Mouse (Mus musculus): ENCODE results near the gene Grcc10. TPM values are rescaled to one million over a fixed set of nuclear protein-coding genes. Genes with fewer than 3 reads are reported as not detected.
A peak's percentile ranks its signal among the peaks of the same experiment; 100 is the strongest.

The Grcc10 gene
- polyA plus RNA-seq, 1 experiment from 2014 or later = 623 TPM

GRCm38 (mm10) chr6:124769101-124769765 lies 28.1 kb upstream of the Grcc10 start, which contains the start of gene Eno2:
TSS of gene Eno2 (minus strand) at chr6:124769673.
- H3K4me3 ChIP-seq (replicated peaks) = peak within 1 kb of the TSS; percentile 63
- no peaks in the 10 kb centered on the region for H3K9me3 ChIP-seq (replicated peaks)
- peak; percentile 91 for ATAC-seq (ENCODE audit: low FRiP score)
- 1% methylated on average over 46 of the region's 54 CpGs for WGBS
- H3K36me3 ChIP-seq = peaks cover 3% of the 10 kb centered on the region; the same call in 1 of the 2 replicates
- peak within 1 kb of the TSS; percentile 77 for H3K9ac ChIP-seq (replicated peaks)
- peaks cover 32% of the 10 kb centered on the region for H3K4me1 ChIP-seq
- H3K27ac ChIP-seq (replicated peaks) = peak within 1 kb of the TSS; percentile 84
- no peaks in the 10 kb centered on the region; the same call in none of the 2 replicates for H3K27me3 ChIP-seq (replicated peaks)
- peak within 1 kb of the TSS; percentile 80 for H3K4me2 ChIP-seq

DNA sequence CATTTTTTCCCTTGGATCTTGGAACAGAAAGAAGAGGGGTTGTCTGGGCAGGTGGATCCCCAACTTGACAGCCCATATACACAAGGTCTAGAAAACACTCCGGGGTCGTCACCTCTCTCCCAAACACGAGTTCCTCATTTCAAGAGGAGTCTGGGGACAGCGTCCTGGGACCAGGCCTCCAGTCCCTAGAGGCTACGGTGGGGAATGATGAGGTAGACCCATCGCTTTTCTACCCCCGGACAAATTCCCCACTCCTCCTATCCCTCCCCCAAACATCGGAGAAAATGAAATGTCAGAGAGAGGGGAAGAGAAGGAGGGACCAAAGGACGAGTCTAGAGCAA lies 27.5 kb upstream of the Grcc10 start:
- Histone ChIP-seq H3K4me2 (peak overlapping the region; percentile 80), H3K27ac (replicated peaks) (peak overlapping the region; percentile 84), H3K4me3 (replicated peaks) (peak overlapping the region; percentile 63), H3K27me3 (replicated peaks) (no peaks in the 10 kb centered on the region; the same call in none of the 2 replicates), H3K9me3 (replicated peaks) (no peaks in the 10 kb centered on the region), H3K9ac (replicated peaks) (peak overlapping the region; percentile 77), H3K36me3 (peaks cover 3% of the 10 kb centered on the region; the same call in 1 of the 2 replicates), H3K4me1 (peaks cover 32% of the 10 kb centered on the region)
- ATAC-seq (ENCODE audit: low FRiP score) = peak; percentile 16; the same call in 1 of the 2 replicates
- WGBS = 5% methylated on average over 9 of the region's 9 CpGs

GRCm38 (mm10) chr6:124767920-124768703 lies 26.9 kb upstream of the Grcc10 start:
- Histone ChIP-seq H3K27ac (replicated peaks) (peak overlapping the region; percentile 84), H3K9me3 (replicated peaks) (no peaks in the 10 kb centered on the region), H3K4me1 (peaks cover 32% of the 10 kb centered on the region), H3K4me3 (replicated peaks) (peak overlapping the region; percentile 63), H3K4me2 (peak overlapping the region; percentile 80), H3K9ac (replicated peaks) (peak overlapping the region; percentile 77), H3K27me3 (replicated peaks) (no peaks in the 10 kb centered on the region; the same call in none of the 2 replicates), H3K36me3 (peaks cover 3% of the 10 kb centered on the region; the same call in 1 of the 2 replicates)
- ATAC-seq (ENCODE audit: low FRiP score) = peak; percentile 61
- 26% methylated on average over 19 of the region's 19 CpGs for WGBS

- H3K4me3 ChIP-seq (replicated peaks) = no peak overlapping the region; the same call in 1 of the 2 replicates
- WGBS = 27% methylated on average over 4 of the region's 4 CpGs
- no peak for ATAC-seq (ENCODE audit: low FRiP score)
- H3K27ac ChIP-seq (replicated peaks) = peak overlapping the region; percentile 84; the same call in 1 of the 2 replicates
- peaks cover 32% of the 10 kb centered on the region for H3K4me1 ChIP-seq
- H3K36me3 ChIP-seq = peaks cover 8% of the 10 kb centered on the region; the same call in 1 of the 2 replicates
- no peaks in the 10 kb centered on the region for H3K9me3 ChIP-seq (replicated peaks)
- peak overlapping the region; percentile 80 for H3K4me2 ChIP-seq
- no peaks in the 10 kb centered on the region; the same call in none of the 2 replicates for H3K27me3 ChIP-seq (replicated peaks)
- H3K9ac ChIP-seq (replicated peaks) = peak overlapping the region; percentile 77; the same call in 1 of the 2 replicates
These were observed 26.4 kb upstream of the Grcc10 start for GRCm38 (mm10) chr6:124767536-124767919.

DNA sequence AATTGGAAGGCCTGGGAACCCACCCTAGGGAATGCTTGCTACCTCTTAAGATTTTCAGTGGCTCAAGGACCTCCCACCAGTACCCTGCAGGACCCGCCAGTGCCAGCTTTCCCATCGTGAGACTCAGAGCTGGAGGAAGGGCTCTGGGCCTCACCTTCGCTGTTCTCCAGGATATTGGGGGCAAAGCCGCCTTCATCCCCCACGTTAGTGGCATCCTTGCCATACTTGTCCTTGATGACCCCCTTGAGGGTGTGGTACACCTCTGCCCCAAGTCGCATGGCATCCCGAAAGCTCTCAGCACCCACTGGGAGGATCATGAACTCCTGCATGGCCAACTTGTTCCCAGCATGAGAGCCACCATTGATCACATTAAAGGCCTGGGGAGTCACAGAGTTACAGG lies 24.8 kb upstream of the Grcc10 start:
- WGBS = 81% methylated on average over 7 of the region's 7 CpGs
- H3K4me3 ChIP-seq (replicated peaks) = no peak overlapping the region
- no peak for ATAC-seq (ENCODE audit: low FRiP score)
- H3K4me1 ChIP-seq = peaks cover 32% of the 10 kb centered on the region
- H3K9ac ChIP-seq (replicated peaks) = no peak overlapping the region
- no peaks in the 10 kb centered on the region for H3K9me3 ChIP-seq (replicated peaks)
- H3K27ac ChIP-seq (replicated peaks) = no peak overlapping the region
- no peaks in the 10 kb centered on the region; the same call in none of the 2 replicates for H3K27me3 ChIP-seq (replicated peaks)
- H3K4me2 ChIP-seq = no peak overlapping the region
- peaks cover 17% of the 10 kb centered on the region; the same call in 1 of the 2 replicates for H3K36me3 ChIP-seq

GRCm38 (mm10) chr6:124759259-124759658 lies 18.1 kb upstream of the Grcc10 start:
- H3K4me3 ChIP-seq (replicated peaks) = no peak overlapping the region
- no peaks in the 10 kb centered on the region for H3K27me3 ChIP-seq (replicated peaks)
- ATAC-seq (ENCODE audit: low FRiP score) = no peak
- H3K36me3 ChIP-seq = 0 out of 2 replicates have a peak, but pooled peaks cover 13% of the 10 kb centered on the region
- H3K4me1 ChIP-seq = peaks cover 36% of the 10 kb centered on the region
- 2% methylated on average over 5 of the region's 5 CpGs for whole genome bisulfite sequencing
- H3K9me3 ChIP-seq (replicated peaks) = no peaks in the 10 kb centered on the region
- H3K9ac ChIP-seq (replicated peaks) = 0 out of 2 replicates have a peak overlapping the region, but pooled peaks have one; percentile 1
- H3K27ac ChIP-seq (replicated peaks) = peak overlapping the region; percentile 98
- H3K4me2 ChIP-seq = peak overlapping the region; percentile 90; the same call in 1 of the 2 replicates

DNA sequence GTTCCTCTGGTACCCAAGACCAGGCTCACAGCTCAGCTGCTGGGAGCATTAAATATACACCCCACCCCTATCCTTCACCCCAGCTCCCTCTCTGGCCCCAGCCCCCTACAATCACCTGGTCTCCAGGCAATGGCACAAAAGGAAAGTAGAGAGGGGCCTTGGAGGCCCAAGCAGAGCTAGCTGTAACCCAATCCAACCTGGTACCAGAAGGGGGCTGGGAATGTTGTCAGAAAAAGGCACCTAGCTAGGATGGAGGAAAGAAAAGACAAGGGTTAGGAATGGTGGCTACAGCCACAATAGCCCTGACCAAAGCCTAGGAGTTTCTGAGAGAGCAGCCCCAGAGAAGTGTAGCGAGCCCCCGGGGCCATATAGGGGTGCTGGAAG lies 17.7 kb upstream of the Grcc10 start:
- ATAC-seq (ENCODE audit: low FRiP score) = no peak
- peak overlapping the region; percentile 90; the same call in 1 of the 2 replicates for H3K4me2 ChIP-seq
- H3K27ac ChIP-seq (replicated peaks) = peak overlapping the region; percentile 98
- WGBS = 56% methylated on average over 2 of the region's 2 CpGs
- H3K27me3 ChIP-seq (replicated peaks) = no peaks in the 10 kb centered on the region
- H3K9ac ChIP-seq (replicated peaks) = 0 out of 2 replicates have a peak overlapping the region, but pooled peaks have one; percentile 1
- H3K4me3 ChIP-seq (replicated peaks) = no peak overlapping the region
- H3K9me3 ChIP-seq (replicated peaks) = no peaks in the 10 kb centered on the region
- H3K4me1 ChIP-seq = peaks cover 40% of the 10 kb centered on the region
- H3K36me3 ChIP-seq = 0 out of 2 replicates have a peak, but pooled peaks cover 13% of the 10 kb centered on the region

- H3K27ac ChIP-seq (replicated peaks) = peak overlapping the region; percentile 98
- H3K9me3 ChIP-seq (replicated peaks) = no peaks in the 10 kb centered on the region
- H3K4me2 ChIP-seq = peak overlapping the region; percentile 90
- 0 out of 2 replicates have a peak, but pooled peaks have one; percentile 4 for ATAC-seq (ENCODE audit: low FRiP score)
- no peaks in the 10 kb centered on the region for H3K27me3 ChIP-seq (replicated peaks)
- peak overlapping the region; percentile 95; the same call in 1 of the 2 replicates for H3K9ac ChIP-seq (replicated peaks)
- peaks cover 47% of the 10 kb centered on the region for H3K4me1 ChIP-seq
- 26% methylated on average over 5 of the region's 5 CpGs for WGBS
- H3K4me3 ChIP-seq (replicated peaks) = peak overlapping the region; percentile 74
- 0 out of 2 replicates have a peak, but pooled peaks cover 13% of the 10 kb centered on the region for H3K36me3 ChIP-seq
These were observed 17.0 kb upstream of the Grcc10 start for GRCm38 (mm10) chr6:124757909-124758848.

- H3K4me1 ChIP-seq = peaks cover 55% of the 10 kb centered on the region
- peak overlapping the region; percentile 98 for H3K27ac ChIP-seq (replicated peaks)
- H3K27me3 ChIP-seq (replicated peaks) = no peaks in the 10 kb centered on the region
- 0 out of 2 replicates have a peak, but pooled peaks cover 7% of the 10 kb centered on the region for H3K36me3 ChIP-seq
- H3K4me2 ChIP-seq = peak overlapping the region; percentile 90
- peak overlapping the region; percentile 74 for H3K4me3 ChIP-seq (replicated peaks)
- no peak for ATAC-seq (ENCODE audit: low FRiP score)
- peak overlapping the region; percentile 95 for H3K9ac ChIP-seq (replicated peaks)
- 8% methylated on average over 5 of the region's 5 CpGs for WGBS
- H3K9me3 ChIP-seq (replicated peaks) = no peaks in the 10 kb centered on the region
These were observed 16.2 kb upstream of the Grcc10 start for GRCm38 (mm10) chr6:124757351-124757880.

DNA sequence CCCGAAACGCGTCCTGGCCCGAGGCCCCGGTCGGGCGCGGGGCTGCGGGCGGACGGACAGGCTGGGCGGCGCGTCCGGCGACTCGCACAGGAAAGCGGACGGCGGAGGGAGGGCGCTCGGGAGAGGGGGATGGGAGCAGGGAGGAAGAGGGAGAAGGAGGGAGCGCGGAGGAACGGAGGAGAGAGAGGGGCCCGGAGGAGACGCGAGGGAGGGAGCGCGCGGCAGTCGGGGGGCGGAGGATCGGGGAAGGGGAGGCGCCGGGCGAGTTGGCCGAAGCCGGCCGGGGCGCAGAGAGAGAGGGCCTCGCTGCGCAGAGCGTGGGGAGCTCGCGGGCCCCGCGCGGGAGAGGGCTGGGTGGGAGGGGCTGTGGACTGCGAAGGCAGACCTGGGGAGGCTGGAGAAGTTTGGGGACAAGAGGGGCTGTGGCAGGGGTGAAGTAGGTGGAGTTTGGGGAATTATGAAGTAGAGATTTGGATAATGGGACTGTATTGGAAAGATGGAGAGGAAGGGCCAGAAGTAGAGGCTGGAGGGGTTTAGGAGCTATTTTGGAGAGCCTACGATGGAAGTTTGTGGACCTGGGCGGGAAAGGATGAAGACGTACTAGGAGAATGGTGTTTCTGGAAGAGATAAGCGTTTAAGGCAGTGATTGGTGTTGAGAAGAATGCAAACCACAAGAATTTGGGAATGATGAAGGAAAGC lies 15.6 kb upstream of the Grcc10 start:
- H3K27me3 ChIP-seq (replicated peaks) = no peaks in the 10 kb centered on the region
- peak overlapping the region; percentile 98 for H3K27ac ChIP-seq (replicated peaks)
- H3K9ac ChIP-seq (replicated peaks) = peak overlapping the region; percentile 95
- 0 out of 2 replicates have a peak, but pooled peaks cover 6% of the 10 kb centered on the region for H3K36me3 ChIP-seq
- peak overlapping the region; percentile 90 for H3K4me2 ChIP-seq
- H3K9me3 ChIP-seq (replicated peaks) = no peaks in the 10 kb centered on the region
- WGBS = under 1% methylated on average over 51 of the region's 54 CpGs
- peak overlapping the region; percentile 74 for H3K4me3 ChIP-seq (replicated peaks)
- peak; percentile 85 for ATAC-seq (ENCODE audit: low FRiP score)
- peaks cover 60% of the 10 kb centered on the region for H3K4me1 ChIP-seq

Measured in neural tube, embryonic 15.5 days (tissue).